Mouse (Mus musculus): ENCODE data around the gene Oit3. TPM values are rescaled to one million over a fixed set of nuclear protein-coding genes. Genes with fewer than 3 reads are reported as not detected.

Oit3 gene
- 0.20 and 0.32 TPM in 2 replicates for polyA plus RNA-seq (2016; fragmentation: Nextera tagmentation; extraction: Ambion mirVana)

DNA sequence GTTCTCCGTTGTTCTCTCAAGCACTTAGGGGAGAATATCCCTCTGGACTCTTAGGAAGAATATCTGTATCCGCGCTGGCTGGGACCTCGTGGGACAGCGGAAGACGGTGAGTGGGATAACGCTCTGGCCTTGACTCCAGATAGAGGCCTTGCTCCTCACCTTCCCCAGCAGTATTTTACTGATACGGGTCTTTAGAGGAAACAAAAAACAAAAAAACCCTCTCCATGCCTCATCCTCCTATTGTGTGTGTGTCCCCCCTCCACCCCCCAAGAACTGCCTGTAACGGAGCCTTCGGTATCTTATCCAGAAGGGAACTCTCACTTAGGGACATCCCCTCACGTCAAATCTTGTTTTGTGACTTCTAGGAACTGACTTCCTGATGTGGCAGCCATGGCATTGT is at the start of gene Oit3:
Oit3 (minus strand) TSS at position 44 of the 400 bp plus-strand sequence.
- H3K9ac ChIP-seq: no peak within 1 kb of the TSS
- no peak for ATAC-seq (ENCODE audit: low FRiP score)
- WGBS: 88% methylated on average over 11 of the region's 11 CpGs
- no peak within 1 kb of the TSS for H3K27ac ChIP-seq
- H3K4me1 ChIP-seq: 0 out of 2 replicates have a peak, but pooled peaks cover 5% of the 10 kb centered on the region
- H3K36me3 ChIP-seq (replicated peaks): no peaks in the 10 kb centered on the region
- no peak within 1 kb of the TSS for H3K4me2 ChIP-seq
- H3K9me3 ChIP-seq: no peaks in the 10 kb centered on the region
- no peaks in the 10 kb centered on the region for H3K27me3 ChIP-seq
- no peak within 1 kb of the TSS for H3K4me3 ChIP-seq (replicated peaks)

- Histone ChIP-seq H3K9ac (no peak overlapping the region), H3K36me3 (replicated peaks) (no peaks in the 10 kb centered on the region), H3K9me3 (peaks cover 5% of the 10 kb centered on the region; the same call in 1 of the 2 replicates), H3K27me3 (no peaks in the 10 kb centered on the region), H3K27ac (no peak overlapping the region), H3K4me1 (no peaks in the 10 kb centered on the region), H3K4me3 (replicated peaks) (no peak overlapping the region), H3K4me2 (no peak overlapping the region)
- ATAC-seq (ENCODE audit: low FRiP score): no peak
- 86% methylated on average over 8 of the region's 8 CpGs for WGBS
Measured at GRCm38 (mm10) chr10:59490920-59491319, 49.3 kb upstream of the Oit3 start.

DNA sequence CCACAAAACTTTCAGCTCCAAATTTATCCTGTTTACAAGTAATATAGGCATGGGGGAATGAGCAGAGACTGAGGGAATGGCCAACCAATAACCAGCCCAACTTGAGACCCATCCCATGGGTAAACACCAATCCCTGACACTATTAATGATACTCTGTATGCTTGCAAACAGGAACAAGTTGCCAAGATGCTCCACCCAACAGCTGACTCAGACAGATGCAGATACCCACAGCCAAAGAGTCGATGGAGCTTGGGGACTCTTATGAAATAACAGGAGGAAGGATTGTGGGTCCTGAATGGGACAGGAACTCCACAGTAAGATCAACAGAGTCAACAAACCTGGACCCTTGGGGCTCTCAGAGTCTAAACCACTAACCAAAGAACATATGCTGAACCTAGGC is 47.8 kb upstream of the Oit3 start:
- WGBS: 91% methylated on average over 1 of the region's 1 CpGs
- H3K9me3 ChIP-seq: peaks cover 5% of the 10 kb centered on the region; the same call in 1 of the 2 replicates
- H3K4me2 ChIP-seq: no peak overlapping the region
- no peak overlapping the region for H3K9ac ChIP-seq
- no peaks in the 10 kb centered on the region for H3K36me3 ChIP-seq (replicated peaks)
- no peak overlapping the region for H3K4me3 ChIP-seq (replicated peaks)
- H3K4me1 ChIP-seq: no peaks in the 10 kb centered on the region
- H3K27me3 ChIP-seq: no peaks in the 10 kb centered on the region
- ATAC-seq (ENCODE audit: low FRiP score): no peak
- no peak overlapping the region for H3K27ac ChIP-seq

GRCm38 (mm10) chr10:59487351-59487750 is 45.8 kb upstream of the Oit3 start:
- no peaks in the 10 kb centered on the region for H3K4me1 ChIP-seq
- no peaks in the 10 kb centered on the region for H3K27me3 ChIP-seq
- no peak overlapping the region for H3K4me3 ChIP-seq (replicated peaks)
- WGBS: 86% methylated on average over 2 of the region's 2 CpGs
- H3K27ac ChIP-seq: no peak overlapping the region
- no peak for ATAC-seq (ENCODE audit: low FRiP score)
- H3K9ac ChIP-seq: no peak overlapping the region
- H3K9me3 ChIP-seq: peaks cover 5% of the 10 kb centered on the region; the same call in 1 of the 2 replicates
- H3K4me2 ChIP-seq: no peak overlapping the region
- H3K36me3 ChIP-seq (replicated peaks): no peaks in the 10 kb centered on the region

DNA sequence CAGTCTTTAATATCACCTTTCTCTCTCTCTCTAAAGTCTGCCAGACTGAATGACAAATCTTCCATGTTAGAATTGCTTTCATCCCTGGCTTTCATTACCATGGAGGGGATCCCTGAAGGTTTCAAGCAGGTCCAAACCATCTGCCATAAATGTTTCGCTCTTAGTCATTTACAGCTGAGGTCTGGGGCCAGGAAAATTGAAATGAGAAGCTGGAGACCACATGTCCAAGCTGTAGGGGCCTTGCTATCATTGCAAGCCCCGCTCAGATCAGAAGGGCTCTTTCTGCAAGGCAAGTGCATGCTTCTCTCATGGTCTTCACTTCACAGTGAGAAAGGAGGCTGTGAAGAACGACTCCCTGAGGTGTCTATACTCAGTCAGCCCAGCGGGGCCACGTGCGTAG is 42.7 kb upstream of the Oit3 start:
- Histone ChIP-seq H3K4me3 (replicated peaks) (no peak overlapping the region), H3K36me3 (replicated peaks) (no peaks in the 10 kb centered on the region; the same call in 1 of the 2 replicates), H3K4me2 (no peak overlapping the region), H3K27me3 (no peaks in the 10 kb centered on the region), H3K27ac (no peak overlapping the region), H3K4me1 (no peaks in the 10 kb centered on the region), H3K9me3 (no peaks in the 10 kb centered on the region), H3K9ac (no peak overlapping the region)
- 85% methylated on average over 6 of the region's 6 CpGs for WGBS
- ATAC-seq (ENCODE audit: low FRiP score): no peak

GRCm38 (mm10) chr10:59481381-59481780 is 39.8 kb upstream of the Oit3 start:
- Histone ChIP-seq H3K27ac (no peak overlapping the region), H3K9ac (no peak overlapping the region), H3K4me3 (replicated peaks) (no peak overlapping the region), H3K36me3 (replicated peaks) (no peaks in the 10 kb centered on the region; the same call in none of the 2 replicates), H3K9me3 (0 out of 2 replicates have a peak, but pooled peaks cover 9% of the 10 kb centered on the region), H3K27me3 (no peaks in the 10 kb centered on the region), H3K4me1 (no peaks in the 10 kb centered on the region), H3K4me2 (no peak overlapping the region)
- ATAC-seq (ENCODE audit: low FRiP score): no peak
- 92% methylated on average over 5 of the region's 5 CpGs for WGBS

DNA sequence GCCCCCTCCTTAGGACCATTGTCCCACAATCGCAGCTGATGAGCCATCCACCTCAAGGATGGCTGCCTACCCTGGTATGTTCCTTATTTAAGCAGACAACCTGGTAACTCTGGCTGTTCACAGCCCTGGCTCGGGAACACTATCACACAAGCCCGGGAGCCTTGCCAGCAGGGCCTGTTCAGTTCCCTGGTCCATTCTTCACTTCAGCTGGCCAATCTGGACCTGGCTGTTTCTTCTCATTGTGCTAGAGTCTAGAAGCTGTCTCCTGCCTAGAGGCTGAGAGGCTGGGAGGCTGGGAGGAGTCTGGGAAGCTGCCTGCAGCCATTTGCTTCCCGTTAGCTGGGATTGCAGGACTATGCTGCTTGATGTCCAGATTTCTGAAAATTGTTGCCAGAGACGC is 28.9 kb upstream of the Oit3 start:
- no peak for ATAC-seq (ENCODE audit: low FRiP score)
- WGBS: 81% methylated on average over 5 of the region's 5 CpGs

DNA sequence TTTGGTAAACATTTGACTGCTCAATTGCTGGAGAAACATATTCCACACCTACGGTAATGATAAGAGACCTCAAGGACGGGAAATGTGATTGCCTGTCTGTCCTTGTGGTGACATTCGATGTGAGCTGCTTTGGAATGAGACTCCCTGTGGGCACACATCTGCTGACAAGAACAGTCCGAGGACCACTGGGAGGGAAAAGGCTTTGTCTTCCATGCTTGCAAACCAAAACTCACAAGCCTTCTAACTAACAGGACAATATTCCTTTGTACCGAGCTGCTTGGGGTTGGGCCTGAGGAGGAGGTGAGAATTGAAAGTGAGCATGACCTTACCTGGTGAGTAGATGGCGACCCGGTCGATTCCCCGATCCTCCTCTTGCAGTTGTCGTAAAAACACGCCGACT is 25.7 kb upstream of the Oit3 start:
- Histone ChIP-seq H3K27me3 (no peaks in the 10 kb centered on the region), H3K27ac (no peak overlapping the region), H3K4me2 (no peak overlapping the region), H3K4me3 (replicated peaks) (no peak overlapping the region), H3K36me3 (replicated peaks) (no peaks in the 10 kb centered on the region; the same call in 1 of the 2 replicates), H3K4me1 (no peaks in the 10 kb centered on the region), H3K9me3 (no peaks in the 10 kb centered on the region), H3K9ac (no peak overlapping the region)
- no peak for ATAC-seq (ENCODE audit: low FRiP score)
- whole genome bisulfite sequencing: 85% methylated on average over 12 of the region's 12 CpGs

More for the DNA sequence above, 28.9 kb upstream of the Oit3 start:
- Histone ChIP-seq H3K9ac (no peak overlapping the region), H3K4me2 (no peak overlapping the region), H3K4me1 (no peaks in the 10 kb centered on the region), H3K9me3 (no peaks in the 10 kb centered on the region), H3K27ac (no peak overlapping the region), H3K4me3 (replicated peaks) (no peak overlapping the region), H3K36me3 (replicated peaks) (no peaks in the 10 kb centered on the region; the same call in 1 of the 2 replicates), H3K27me3 (no peaks in the 10 kb centered on the region)

DNA sequence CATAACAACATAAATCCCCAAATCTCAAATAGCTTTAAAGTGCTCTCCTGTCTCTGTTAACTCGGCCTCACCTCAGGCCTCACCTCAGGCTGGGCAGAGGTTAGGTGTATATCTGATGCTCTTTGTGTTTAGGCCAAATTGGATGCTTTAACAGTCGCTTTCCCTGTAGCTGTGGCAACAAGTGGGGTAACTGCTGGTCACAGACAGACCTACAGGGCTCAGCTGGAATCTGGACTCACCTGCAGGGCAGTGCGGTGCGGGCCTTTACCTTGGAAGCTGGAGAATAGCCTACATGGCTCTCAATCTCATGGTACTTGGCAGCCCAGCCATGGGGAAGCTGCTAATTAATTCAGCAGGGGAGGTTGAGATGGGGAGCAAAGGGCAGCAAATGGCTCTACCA is 25.0 kb upstream of the Oit3 start:
- Histone ChIP-seq H3K9me3 (no peaks in the 10 kb centered on the region), H3K4me2 (no peak overlapping the region), H3K4me3 (replicated peaks) (no peak overlapping the region), H3K4me1 (no peaks in the 10 kb centered on the region), H3K36me3 (replicated peaks) (no peaks in the 10 kb centered on the region; the same call in 1 of the 2 replicates), H3K9ac (no peak overlapping the region), H3K27me3 (no peaks in the 10 kb centered on the region), H3K27ac (no peak overlapping the region)
- no peak for ATAC-seq (ENCODE audit: low FRiP score)
- 92% methylated on average over 4 of the region's 4 CpGs for WGBS

DNA sequence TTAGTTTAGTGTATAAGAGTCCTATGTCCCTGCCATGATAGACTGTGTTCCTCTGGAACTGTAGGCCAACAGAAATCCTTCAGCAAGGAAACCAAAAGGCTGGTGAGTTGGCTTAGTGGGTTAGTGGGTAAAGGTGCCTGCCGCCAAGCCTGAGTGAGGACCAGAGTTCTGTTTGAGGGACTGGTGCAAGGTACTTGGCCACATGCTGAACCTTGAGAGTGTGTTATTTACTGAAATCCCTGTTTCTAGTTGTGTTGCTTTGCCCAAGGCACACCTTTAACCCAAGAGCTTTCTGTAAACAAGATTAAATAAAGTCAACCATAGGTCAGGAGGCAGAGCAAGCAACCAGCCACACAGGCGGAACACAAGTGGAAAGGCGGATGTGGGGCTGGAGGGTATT is 24.0 kb upstream of the Oit3 start:
- H3K36me3 ChIP-seq (replicated peaks): no peaks in the 10 kb centered on the region; the same call in 1 of the 2 replicates
- no peak overlapping the region for H3K4me2 ChIP-seq
- H3K9me3 ChIP-seq: no peaks in the 10 kb centered on the region
- 78% methylated on average over 3 of the region's 3 CpGs for WGBS
- H3K9ac ChIP-seq: no peak overlapping the region
- H3K4me3 ChIP-seq (replicated peaks): no peak overlapping the region
- H3K27me3 ChIP-seq: no peaks in the 10 kb centered on the region
- ATAC-seq (ENCODE audit: low FRiP score): no peak
- no peaks in the 10 kb centered on the region for H3K4me1 ChIP-seq
- no peak overlapping the region for H3K27ac ChIP-seq

DNA sequence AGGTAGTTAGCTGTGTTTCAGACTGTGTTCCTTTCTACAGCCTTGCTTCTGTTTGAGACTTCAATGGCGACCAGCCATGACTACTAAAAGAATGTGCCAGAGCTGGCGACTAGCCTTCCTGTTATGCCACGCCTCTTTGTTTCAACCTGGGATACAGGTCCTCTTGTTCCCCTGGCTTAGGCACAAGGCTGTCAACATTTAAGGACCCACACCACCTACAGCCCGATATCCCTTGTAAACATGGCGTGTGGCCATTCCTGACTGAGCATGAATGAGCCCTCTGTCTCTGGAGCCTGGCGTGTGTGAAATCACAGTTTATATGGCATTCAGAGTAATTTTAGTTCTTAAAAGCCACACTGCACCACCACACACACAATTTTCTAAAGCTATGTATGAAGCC is 20.7 kb upstream of the Oit3 start:
- WGBS: 91% methylated on average over 6 of the region's 6 CpGs
- no peak overlapping the region for H3K27ac ChIP-seq
- no peak overlapping the region for H3K4me3 ChIP-seq (replicated peaks)
- H3K4me2 ChIP-seq: no peak overlapping the region
- H3K4me1 ChIP-seq: no peaks in the 10 kb centered on the region
- H3K9ac ChIP-seq: no peak overlapping the region
- no peaks in the 10 kb centered on the region for H3K9me3 ChIP-seq
- no peaks in the 10 kb centered on the region; the same call in 1 of the 2 replicates for H3K36me3 ChIP-seq (replicated peaks)
- H3K27me3 ChIP-seq: no peaks in the 10 kb centered on the region
- no peak for ATAC-seq (ENCODE audit: low FRiP score)

DNA sequence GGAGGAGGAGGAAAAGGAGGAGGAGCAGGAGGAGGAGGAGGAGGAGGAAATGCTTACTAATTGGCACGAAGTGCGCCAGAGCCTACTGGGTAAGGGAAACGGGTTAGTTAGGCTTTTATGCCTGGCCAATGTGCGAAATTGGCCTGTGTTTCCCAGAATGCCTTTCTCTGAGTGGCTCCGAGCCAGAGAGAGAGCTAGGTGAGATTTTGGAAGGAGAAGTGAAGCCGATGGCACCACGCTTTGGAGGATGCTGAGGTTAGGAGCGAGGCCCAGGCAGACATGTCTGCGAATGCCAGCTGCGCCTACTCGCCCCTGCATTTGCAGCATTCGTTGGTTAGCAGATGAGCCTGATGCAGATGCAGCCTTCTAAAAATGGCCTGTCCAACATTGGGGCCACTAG is 18.2 kb upstream of the Oit3 start:
- WGBS: 88% methylated on average over 12 of the region's 12 CpGs
- Histone ChIP-seq H3K27me3 (no peaks in the 10 kb centered on the region), H3K4me1 (no peaks in the 10 kb centered on the region), H3K4me3 (replicated peaks) (no peak overlapping the region), H3K27ac (no peak overlapping the region), H3K9me3 (no peaks in the 10 kb centered on the region), H3K4me2 (no peak overlapping the region), H3K9ac (no peak overlapping the region), H3K36me3 (replicated peaks) (no peaks in the 10 kb centered on the region)
- no peak for ATAC-seq (ENCODE audit: low FRiP score)

- WGBS: 98% methylated on average over 15 of the region's 15 CpGs
Measured at GRCm38 (mm10) chr10:59454631-59455030, 13.1 kb upstream of the Oit3 start.

More at GRCm38 (mm10) chr10:59454631-59455030, 13.1 kb upstream of the Oit3 start:
- Histone ChIP-seq H3K9ac (no peak overlapping the region), H3K4me3 (replicated peaks) (no peak overlapping the region), H3K36me3 (replicated peaks) (no peaks in the 10 kb centered on the region), H3K9me3 (no peaks in the 10 kb centered on the region), H3K4me1 (no peaks in the 10 kb centered on the region), H3K4me2 (no peak overlapping the region), H3K27me3 (no peaks in the 10 kb centered on the region), H3K27ac (no peak overlapping the region)
- ATAC-seq (ENCODE audit: low FRiP score): no peak
